Mouse (Mus musculus): ENCODE results near the gene Ykt6. TPM values are rescaled to one million over a fixed set of nuclear protein-coding genes. Genes with fewer than 3 reads are reported as not detected.
A peak's percentile ranks its signal among the peaks of the same experiment; 100 is the strongest.
"Not testable (repeated sequence)": the region's sequence is repeated elsewhere in the genome, so short reads cannot be mapped to it uniquely, and the experiment has no call there.

The Ykt6 gene
- polyA plus RNA-seq, 1 experiment from 2014 or later, result 32.6 TPM

DNA sequence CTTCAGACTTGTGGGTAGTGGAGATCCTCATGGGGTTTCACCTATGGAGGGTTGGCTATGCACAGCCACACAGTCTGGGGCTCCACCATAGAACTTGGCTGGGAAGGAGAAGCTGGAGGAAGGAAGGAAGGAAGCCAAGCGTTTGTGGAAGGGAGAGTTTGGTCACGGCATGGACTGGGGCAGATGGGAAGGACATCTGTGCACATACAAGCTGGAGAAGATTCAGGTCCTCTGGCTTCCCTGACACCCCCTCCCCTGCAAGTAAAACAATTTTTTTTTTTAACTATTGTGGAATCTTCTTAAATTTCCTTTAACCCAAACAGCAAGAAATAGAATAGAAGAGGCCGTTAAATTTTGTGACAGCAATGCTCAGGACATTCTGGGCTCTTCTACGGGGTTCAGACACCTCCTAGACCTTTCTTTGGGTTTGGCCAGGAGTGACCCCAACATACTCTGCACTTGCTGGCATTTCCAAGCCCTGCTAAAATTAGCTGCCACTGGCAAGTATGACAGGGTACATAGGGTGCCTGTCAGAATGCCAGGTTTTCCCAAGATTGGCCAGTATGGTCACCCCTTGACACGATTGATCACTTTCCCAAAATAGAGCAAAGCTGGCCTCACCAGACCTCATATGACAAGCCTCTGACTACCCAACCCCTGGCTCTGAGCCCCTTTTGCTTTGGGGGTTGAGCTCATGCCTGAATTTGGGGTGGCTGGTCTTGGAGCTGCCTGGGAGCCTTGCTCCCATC, 39.9 kb upstream of the Ykt6 start:
- peak; percentile 3 for DNase-seq (ENCODE audit: low spot score)
- Histone ChIP-seq H3K36me3 (ENCODE audit: control insufficient read depth, insufficient read depth, low read length) (no peaks in the 10 kb centered on the region), H3K9me3 (ENCODE audit: control insufficient read depth, low read length) (no peaks in the 10 kb centered on the region), H3K27me3 (ENCODE audit: control insufficient read depth, insufficient read depth, low read length) (no peaks in the 10 kb centered on the region), H3K4me1 (ENCODE audit: control insufficient read depth, insufficient read depth, low read length) (no peaks in the 10 kb centered on the region), H3K4me3 (ENCODE audit: low read depth, low read length) (no peak overlapping the region), H3K27ac (ENCODE audit: low read depth, low read length) (no peak overlapping the region), H3K9ac (ENCODE audit: low read length) (no peak overlapping the region), H3K4me2 (ENCODE audit: low read depth) (no peak overlapping the region)
- WGBS, result 83% methylated on average over 5 of the region's 5 CpGs
- no peak for ATAC-seq (ENCODE audit: insufficient read depth, low FRiP score, low TSS enrichment)

DNA sequence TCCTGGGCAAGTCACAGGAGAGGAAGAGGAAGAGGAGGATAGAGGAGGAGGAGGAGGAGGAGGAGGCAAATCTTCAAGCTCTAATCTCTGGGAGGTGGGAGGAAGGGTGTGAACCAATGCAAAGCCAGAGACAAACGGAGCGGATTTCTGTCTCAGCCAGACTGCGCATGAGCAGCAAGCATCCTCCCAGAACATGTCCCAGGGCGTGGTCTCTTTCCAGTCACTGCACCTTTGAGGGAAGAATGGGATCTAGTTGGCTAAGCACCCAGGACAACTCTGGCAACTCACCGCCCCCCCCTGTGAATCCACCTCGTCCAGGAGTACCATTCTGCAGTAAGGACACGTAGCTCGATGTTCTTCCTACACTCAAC, 39.3 kb upstream of the Ykt6 start:
- ATAC-seq (ENCODE audit: insufficient read depth, low FRiP score, low TSS enrichment) (no peak), DNase-seq (ENCODE audit: low spot score) (peak; percentile 8)
- Histone ChIP-seq H3K27me3 (ENCODE audit: control insufficient read depth, insufficient read depth, low read length) (no peaks in the 10 kb centered on the region), H3K4me2 (ENCODE audit: low read depth) (no peak overlapping the region), H3K27ac (ENCODE audit: low read depth, low read length) (no peak overlapping the region), H3K4me1 (ENCODE audit: control insufficient read depth, insufficient read depth, low read length) (no peaks in the 10 kb centered on the region), H3K9me3 (ENCODE audit: control insufficient read depth, low read length) (no peaks in the 10 kb centered on the region), H3K9ac (ENCODE audit: low read length) (no peak overlapping the region), H3K36me3 (ENCODE audit: control insufficient read depth, insufficient read depth, low read length) (no peaks in the 10 kb centered on the region), H3K4me3 (ENCODE audit: low read depth, low read length) (no peak overlapping the region)
- 66% methylated on average over 8 of the region's 8 CpGs for WGBS

DNA sequence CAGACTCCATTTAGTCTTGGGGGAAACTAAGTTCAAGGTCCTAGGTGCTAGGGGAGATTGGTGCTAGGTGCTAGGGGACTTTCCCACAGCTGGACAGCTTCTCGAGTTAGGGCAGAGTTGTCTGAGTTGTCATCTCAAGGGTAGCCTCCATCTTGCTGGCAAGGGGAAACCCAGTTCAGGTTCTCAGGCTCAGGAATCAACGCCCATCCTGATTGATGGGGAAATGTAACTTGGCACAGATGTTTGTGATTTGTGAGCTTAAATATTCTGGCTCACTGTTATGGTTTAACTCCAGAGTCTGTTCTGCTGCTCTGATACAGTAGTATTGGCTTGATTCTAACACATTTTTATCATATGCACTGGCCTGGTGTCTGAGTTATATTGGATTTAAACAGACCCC, 37.4 kb upstream of the Ykt6 start:
- no peak overlapping the region for H3K4me2 ChIP-seq (ENCODE audit: low read depth)
- DNase-seq (ENCODE audit: low spot score) (peak; percentile 6), ATAC-seq (ENCODE audit: insufficient read depth, low FRiP score, low TSS enrichment) (no peak)
- H3K9me3 ChIP-seq (ENCODE audit: control insufficient read depth, low read length), result no peaks in the 10 kb centered on the region
- H3K4me3 ChIP-seq (ENCODE audit: low read depth, low read length), result no peak overlapping the region
- H3K9ac ChIP-seq (ENCODE audit: low read length), result no peak overlapping the region
- H3K27me3 ChIP-seq (ENCODE audit: control insufficient read depth, insufficient read depth, low read length), result no peaks in the 10 kb centered on the region
- WGBS, result 70% methylated on average over 2 of the region's 2 CpGs
- H3K36me3 ChIP-seq (ENCODE audit: control insufficient read depth, insufficient read depth, low read length), result no peaks in the 10 kb centered on the region
- H3K4me1 ChIP-seq (ENCODE audit: control insufficient read depth, insufficient read depth, low read length), result no peaks in the 10 kb centered on the region
- H3K27ac ChIP-seq (ENCODE audit: low read depth, low read length), result no peak overlapping the region

DNA sequence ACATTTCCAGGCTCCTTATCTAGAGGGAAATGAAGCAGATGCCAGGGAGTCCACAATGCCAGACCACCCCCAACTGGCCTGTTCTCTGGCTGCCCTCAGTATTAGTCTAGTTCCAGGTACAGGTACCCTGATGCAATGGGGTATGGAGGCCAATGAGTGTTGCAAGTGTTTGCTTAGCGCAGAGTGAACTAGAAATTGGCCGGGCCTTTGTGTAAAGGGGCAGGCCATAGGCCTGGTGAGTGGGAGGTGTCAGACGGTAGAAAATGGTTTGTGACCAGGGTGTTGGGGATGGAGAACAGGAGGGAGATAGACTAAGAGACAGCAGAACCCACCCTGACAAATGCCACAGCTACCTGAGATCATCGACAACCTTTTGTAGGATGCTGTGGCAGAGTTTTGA, 35.9 kb upstream of the Ykt6 start:
- Histone ChIP-seq H3K4me3 (ENCODE audit: low read depth, low read length) (no peak overlapping the region), H3K9me3 (ENCODE audit: control insufficient read depth, low read length) (no peaks in the 10 kb centered on the region), H3K4me2 (ENCODE audit: low read depth) (no peak overlapping the region), H3K9ac (ENCODE audit: low read length) (no peak overlapping the region), H3K4me1 (ENCODE audit: control insufficient read depth, insufficient read depth, low read length) (no peaks in the 10 kb centered on the region), H3K27me3 (ENCODE audit: control insufficient read depth, insufficient read depth, low read length) (no peaks in the 10 kb centered on the region), H3K36me3 (ENCODE audit: control insufficient read depth, insufficient read depth, low read length) (no peaks in the 10 kb centered on the region), H3K27ac (ENCODE audit: low read depth, low read length) (no peak overlapping the region)
- no peak for ATAC-seq (ENCODE audit: insufficient read depth, low FRiP score, low TSS enrichment)
- no peak for DNase-seq (ENCODE audit: low spot score)
- 91% methylated on average over 4 of the region's 4 CpGs for WGBS

DNA sequence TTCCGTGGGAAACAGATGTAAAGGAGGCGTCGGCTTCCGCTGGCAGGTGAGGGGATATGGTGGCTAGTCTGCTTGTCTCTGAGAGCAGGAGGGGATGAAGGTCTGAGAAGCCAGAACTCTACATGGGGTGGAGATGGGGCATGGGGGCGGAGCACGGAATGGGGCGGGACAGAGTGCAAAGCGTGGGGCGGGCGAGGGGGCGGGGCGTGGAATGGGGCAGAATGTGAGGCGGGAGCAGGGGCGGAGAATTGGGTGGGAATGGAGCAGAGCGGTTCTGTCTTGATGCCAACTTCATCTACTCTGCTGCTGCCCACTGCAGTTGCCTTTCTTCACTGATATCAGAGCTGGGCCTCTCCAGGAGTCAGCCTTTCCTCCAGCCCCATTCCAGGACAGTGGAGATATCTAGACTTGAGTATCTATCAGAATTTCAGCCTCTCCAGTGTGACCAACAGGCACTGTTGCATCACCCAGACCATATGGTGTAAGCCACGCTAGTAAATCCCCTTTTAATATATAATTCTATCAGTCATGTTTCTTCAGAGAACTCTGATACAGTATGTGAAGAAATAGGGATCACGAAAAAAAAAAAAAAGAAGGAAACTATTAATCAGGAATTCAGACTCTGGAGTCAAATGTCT, 35.1 kb upstream of the Ykt6 start:
- Histone ChIP-seq H3K9ac (ENCODE audit: low read length) (no peak overlapping the region), H3K27me3 (ENCODE audit: control insufficient read depth, insufficient read depth, low read length) (no peaks in the 10 kb centered on the region), H3K27ac (ENCODE audit: low read depth, low read length) (no peak overlapping the region), H3K4me1 (ENCODE audit: control insufficient read depth, insufficient read depth, low read length) (no peaks in the 10 kb centered on the region), H3K9me3 (ENCODE audit: control insufficient read depth, low read length) (no peaks in the 10 kb centered on the region), H3K4me3 (ENCODE audit: low read depth, low read length) (no peak overlapping the region), H3K36me3 (ENCODE audit: control insufficient read depth, insufficient read depth, low read length) (no peaks in the 10 kb centered on the region), H3K4me2 (ENCODE audit: low read depth) (no peak overlapping the region)
- ATAC-seq (ENCODE audit: insufficient read depth, low FRiP score, low TSS enrichment), result no peak
- 32% methylated on average over 17 of the region's 17 CpGs for WGBS
- DNase-seq (ENCODE audit: low spot score), result peak; percentile 8

DNA sequence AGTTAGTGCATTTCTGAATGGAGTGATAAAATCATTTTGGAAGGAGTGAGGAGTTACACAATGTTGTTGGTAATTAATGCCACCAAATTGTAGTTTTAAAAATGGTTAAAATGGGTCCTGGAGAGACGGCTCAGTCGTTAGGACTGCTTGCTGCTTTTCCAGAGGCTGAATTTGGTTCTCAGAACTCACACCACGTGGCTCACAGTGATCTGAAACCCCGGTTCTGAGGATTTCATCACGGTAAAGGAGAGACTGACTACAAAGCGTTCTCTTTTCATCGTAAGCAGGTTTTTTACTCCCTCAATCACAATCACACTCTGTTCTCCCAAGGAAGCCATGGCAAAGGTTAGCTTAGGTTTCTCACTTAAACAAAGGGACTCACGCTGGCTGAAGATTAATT, 30.8 kb upstream of the Ykt6 start:
- no peak overlapping the region for H3K27ac ChIP-seq (ENCODE audit: low read depth, low read length)
- H3K9me3 ChIP-seq (ENCODE audit: control insufficient read depth, low read length), result no peaks in the 10 kb centered on the region
- no peaks in the 10 kb centered on the region for H3K4me1 ChIP-seq (ENCODE audit: control insufficient read depth, insufficient read depth, low read length)
- H3K4me3 ChIP-seq (ENCODE audit: low read depth, low read length), result no peak overlapping the region
- WGBS, result 55% methylated on average over 8 of the region's 8 CpGs
- H3K27me3 ChIP-seq (ENCODE audit: control insufficient read depth, insufficient read depth, low read length), result no peaks in the 10 kb centered on the region
- ATAC-seq (ENCODE audit: insufficient read depth, low FRiP score, low TSS enrichment) (no peak), DNase-seq (ENCODE audit: low spot score) (no peak)
- no peak overlapping the region for H3K4me2 ChIP-seq (ENCODE audit: low read depth)
- no peak overlapping the region for H3K9ac ChIP-seq (ENCODE audit: low read length)
- H3K36me3 ChIP-seq (ENCODE audit: control insufficient read depth, insufficient read depth, low read length), result no peaks in the 10 kb centered on the region

DNA sequence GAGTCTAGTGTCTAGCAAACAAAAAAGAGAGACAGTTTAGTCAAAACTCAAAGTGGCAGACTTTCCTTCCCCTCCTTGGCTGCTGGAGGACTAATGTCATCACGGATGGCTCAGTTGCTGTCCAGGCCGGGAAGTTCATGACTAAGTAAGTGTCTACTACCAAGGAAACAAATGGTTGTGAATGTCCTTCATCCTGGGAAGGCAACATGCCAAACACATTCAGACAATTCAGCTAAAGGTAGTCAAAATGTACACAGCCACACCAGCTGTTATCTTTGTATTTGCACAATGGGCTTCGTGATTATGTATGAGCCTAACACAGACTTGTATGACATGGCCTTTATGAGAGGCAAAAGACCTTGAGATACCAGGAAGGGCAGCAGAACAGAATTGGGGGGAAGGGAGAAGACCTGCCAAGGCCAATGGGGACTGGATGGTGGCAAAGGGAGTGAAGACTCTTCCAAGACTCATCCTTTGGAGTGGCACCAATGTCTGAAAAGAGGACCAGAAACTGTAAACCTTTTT, 28.7 kb upstream of the Ykt6 start:
- Histone ChIP-seq H3K27me3 (ENCODE audit: control insufficient read depth, insufficient read depth, low read length) (no peaks in the 10 kb centered on the region), H3K4me3 (ENCODE audit: low read depth, low read length) (no peak overlapping the region), H3K9me3 (ENCODE audit: control insufficient read depth, low read length) (no peaks in the 10 kb centered on the region), H3K27ac (ENCODE audit: low read depth, low read length) (no peak overlapping the region), H3K36me3 (ENCODE audit: control insufficient read depth, insufficient read depth, low read length) (no peaks in the 10 kb centered on the region), H3K9ac (ENCODE audit: low read length) (no peak overlapping the region), H3K4me2 (ENCODE audit: low read depth) (no peak overlapping the region), H3K4me1 (ENCODE audit: control insufficient read depth, insufficient read depth, low read length) (no peaks in the 10 kb centered on the region)
- DNase-seq (ENCODE audit: low spot score) (no peak), ATAC-seq (ENCODE audit: insufficient read depth, low FRiP score, low TSS enrichment) (no peak)
- 86% methylated on average over 3 of the region's 3 CpGs for WGBS

DNA sequence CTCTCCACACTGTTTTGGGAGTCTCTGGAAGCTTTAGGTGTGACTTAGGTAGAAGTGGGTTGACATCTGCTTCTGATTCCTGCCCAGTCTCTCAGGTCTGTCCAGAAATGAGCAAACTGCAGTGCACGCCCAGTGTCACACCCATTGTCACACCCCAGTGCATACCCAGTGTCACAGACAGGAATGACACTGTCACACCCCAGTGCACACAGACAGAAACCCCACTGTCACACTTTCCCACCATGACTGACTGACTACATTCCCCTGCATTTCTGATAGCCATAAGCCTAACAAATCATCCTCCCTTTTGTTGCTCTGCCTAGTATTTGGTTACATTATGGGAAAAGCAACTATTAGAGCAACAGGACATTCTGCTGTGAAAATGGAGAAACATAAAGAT, 24.9 kb upstream of the Ykt6 start:
- H3K27ac ChIP-seq (ENCODE audit: low read depth, low read length), result no peak overlapping the region
- ATAC-seq (ENCODE audit: insufficient read depth, low FRiP score, low TSS enrichment) (no peak), DNase-seq (ENCODE audit: low spot score) (no peak)
- H3K36me3 ChIP-seq (ENCODE audit: control insufficient read depth, insufficient read depth, low read length), result no peaks in the 10 kb centered on the region
- no peaks in the 10 kb centered on the region for H3K27me3 ChIP-seq (ENCODE audit: control insufficient read depth, insufficient read depth, low read length)
- H3K9me3 ChIP-seq (ENCODE audit: control insufficient read depth, low read length), result no peaks in the 10 kb centered on the region
- H3K9ac ChIP-seq (ENCODE audit: low read length), result no peak overlapping the region
- no peak overlapping the region for H3K4me2 ChIP-seq (ENCODE audit: low read depth)
- WGBS, result 69% methylated on average over 1 of the region's 1 CpGs
- no peak overlapping the region for H3K4me3 ChIP-seq (ENCODE audit: low read depth, low read length)
- H3K4me1 ChIP-seq (ENCODE audit: control insufficient read depth, insufficient read depth, low read length), result no peaks in the 10 kb centered on the region

DNA sequence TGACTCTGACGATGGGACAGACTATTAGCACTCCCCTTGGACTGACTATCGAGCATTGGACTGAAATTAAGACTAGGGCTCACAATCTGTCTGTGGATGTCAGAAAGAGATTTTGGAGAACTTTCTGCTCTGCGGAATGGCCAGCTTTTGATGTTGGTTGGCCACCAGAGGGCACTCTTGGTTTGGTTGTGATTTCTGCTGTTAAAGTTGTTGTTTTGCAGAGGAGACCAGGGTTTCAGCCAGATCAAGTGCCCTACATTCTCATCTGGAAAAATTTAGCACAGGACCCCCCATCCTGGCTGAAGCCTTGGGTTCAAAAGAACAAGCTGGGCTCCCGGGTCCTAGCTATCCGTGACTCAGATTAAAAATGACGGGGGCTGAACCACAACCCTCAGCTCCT, 23.5 kb upstream of the Ykt6 start:
- DNase-seq (ENCODE audit: low spot score); H3K27me3 ChIP-seq (ENCODE audit: control insufficient read depth, insufficient read depth, low read length); H3K9me3 ChIP-seq (ENCODE audit: control insufficient read depth, low read length); H3K4me2 ChIP-seq (ENCODE audit: low read depth); H3K4me3 ChIP-seq (ENCODE audit: low read depth, low read length); H3K36me3 ChIP-seq (ENCODE audit: control insufficient read depth, insufficient read depth, low read length); ATAC-seq (ENCODE audit: insufficient read depth, low FRiP score, low TSS enrichment); H3K9ac ChIP-seq (ENCODE audit: low read length); H3K4me1 ChIP-seq (ENCODE audit: control insufficient read depth, insufficient read depth, low read length); H3K27ac ChIP-seq (ENCODE audit: low read depth, low read length): not testable (repeated sequence)
- WGBS, result 89% methylated on average over 6 of the region's 6 CpGs
